Mouse (Mus musculus): ENCODE results near the gene Cyp3a41b.
"Not testable (repeated sequence)": the region's sequence is repeated elsewhere in the genome, so short reads cannot be mapped to it uniquely, and the experiment has no call there.

The Cyp3a41b gene

GRCm38 (mm10) chr5:145584630-145585029 lies at the start of gene Cyp3a41b:
Gene Cyp3a41b, minus strand, starts transcription at chr5:145584730.
- DNase-seq, result not testable (repeated sequence)

GRCm38 (mm10) chr5:145632286-145632685 lies 47.8 kb upstream of the Cyp3a41b start:
- not testable (repeated sequence) for DNase-seq

- DNase-seq, result not testable (repeated sequence)
These were observed 20.4 kb upstream of the Cyp3a41b start for GRCm38 (mm10) chr5:145604891-145605290.

GRCm38 (mm10) chr5:145597851-145598250 lies 13.3 kb upstream of the Cyp3a41b start:
- not testable (repeated sequence) for DNase-seq

- DNase-seq, result not testable (repeated sequence)
These were observed 7.2 kb downstream of the Cyp3a41b start for GRCm38 (mm10) chr5:145577321-145577720.

GRCm38 (mm10) chr5:145575660-145576059 lies 8.9 kb downstream of the Cyp3a41b start:
- DNase-seq, result not testable (repeated sequence)

- not testable (repeated sequence) for DNase-seq
These were observed 12.6 kb downstream of the Cyp3a41b start for GRCm38 (mm10) chr5:145571922-145572321.

Data from thymus, postnatal 36 days (tissue).